Mouse (Mus musculus): ENCODE data around the gene Tcf20.

Gene Tcf20

GRCm38 (mm10) chr15:82923531-82923930, 64.1 kb downstream of the Tcf20 start:
- DNase-seq (ENCODE audit: low spot score), result no peak

- no peak for DNase-seq (ENCODE audit: low spot score)
Measured at GRCm38 (mm10) chr15:82922755-82923154, 64.9 kb downstream of the Tcf20 start.

- DNase-seq (ENCODE audit: low spot score), result no peak
Measured at GRCm38 (mm10) chr15:82922052-82922451, 65.6 kb downstream of the Tcf20 start.

- DNase-seq (ENCODE audit: low spot score), result no peak
Measured at GRCm38 (mm10) chr15:82921559-82921958, 66.1 kb downstream of the Tcf20 start.

GRCm38 (mm10) chr15:82920895-82921515, 66.7 kb downstream of the Tcf20 start:
- peak; percentile 77 for DNase-seq (ENCODE audit: low spot score)

- no peak for DNase-seq (ENCODE audit: low spot score)
Measured at GRCm38 (mm10) chr15:82917965-82918364, 69.7 kb downstream of the Tcf20 start.

- no peak for DNase-seq (ENCODE audit: low spot score)
Measured at GRCm38 (mm10) chr15:82917207-82917844, 70.3 kb downstream of the Tcf20 start.

- no peak for DNase-seq (ENCODE audit: low spot score)
Measured at GRCm38 (mm10) chr15:82914455-82914854, 73.2 kb downstream of the Tcf20 start.

GRCm38 (mm10) chr15:82911965-82912337, 75.7 kb downstream of the Tcf20 start:
- DNase-seq (ENCODE audit: low spot score), result peak; percentile 59

GRCm38 (mm10) chr15:82911001-82911964, 76.4 kb downstream of the Tcf20 start:
- peak; percentile 85 for DNase-seq (ENCODE audit: low spot score)

GRCm38 (mm10) chr15:82910596-82910995, 77.1 kb downstream of the Tcf20 start:
- DNase-seq (ENCODE audit: low spot score), result no peak

GRCm38 (mm10) chr15:82909791-82910190, 77.9 kb downstream of the Tcf20 start:
- DNase-seq (ENCODE audit: low spot score), result no peak

GRCm38 (mm10) chr15:82908521-82908920, 79.2 kb downstream of the Tcf20 start:
- no peak for DNase-seq (ENCODE audit: low spot score)

GRCm38 (mm10) chr15:82907306-82907705, 80.4 kb downstream of the Tcf20 start:
- DNase-seq (ENCODE audit: low spot score), result no peak

GRCm38 (mm10) chr15:82906574-82907061, 81.1 kb downstream of the Tcf20 start:
- DNase-seq (ENCODE audit: low spot score), result no peak

- DNase-seq (ENCODE audit: low spot score), result no peak
Measured at GRCm38 (mm10) chr15:82905431-82906395, 82.0 kb downstream of the Tcf20 start.

GRCm38 (mm10) chr15:82904526-82904925, 83.1 kb downstream of the Tcf20 start:
- DNase-seq (ENCODE audit: low spot score), result peak; percentile 47

- peak; percentile 43 for DNase-seq (ENCODE audit: low spot score)
Measured at GRCm38 (mm10) chr15:82902521-82902920, 85.2 kb downstream of the Tcf20 start.

GRCm38 (mm10) chr15:82901306-82901705, 86.4 kb downstream of the Tcf20 start:
- peak; percentile 57 for DNase-seq (ENCODE audit: low spot score)

- no peak for DNase-seq (ENCODE audit: low spot score)
Measured at GRCm38 (mm10) chr15:82900331-82900730, 87.3 kb downstream of the Tcf20 start.

- DNase-seq (ENCODE audit: low spot score), result peak; percentile 90
Measured at GRCm38 (mm10) chr15:82899676-82900301, 87.9 kb downstream of the Tcf20 start.
